Mouse (Mus musculus) liver, adult (tissue): ENCODE data around the gene Shank2.

Experiments used
- GATA4 ChIP-seq: IDR thresholded peaks from 2 replicates; pipeline ENCODE4 v1.6.1; 2014; ENCODE audit warnings: mild to moderate bottlenecking, low read length; ENCODE audit not compliant: insufficient replicate concordance

Shank2 gene

DNA sequence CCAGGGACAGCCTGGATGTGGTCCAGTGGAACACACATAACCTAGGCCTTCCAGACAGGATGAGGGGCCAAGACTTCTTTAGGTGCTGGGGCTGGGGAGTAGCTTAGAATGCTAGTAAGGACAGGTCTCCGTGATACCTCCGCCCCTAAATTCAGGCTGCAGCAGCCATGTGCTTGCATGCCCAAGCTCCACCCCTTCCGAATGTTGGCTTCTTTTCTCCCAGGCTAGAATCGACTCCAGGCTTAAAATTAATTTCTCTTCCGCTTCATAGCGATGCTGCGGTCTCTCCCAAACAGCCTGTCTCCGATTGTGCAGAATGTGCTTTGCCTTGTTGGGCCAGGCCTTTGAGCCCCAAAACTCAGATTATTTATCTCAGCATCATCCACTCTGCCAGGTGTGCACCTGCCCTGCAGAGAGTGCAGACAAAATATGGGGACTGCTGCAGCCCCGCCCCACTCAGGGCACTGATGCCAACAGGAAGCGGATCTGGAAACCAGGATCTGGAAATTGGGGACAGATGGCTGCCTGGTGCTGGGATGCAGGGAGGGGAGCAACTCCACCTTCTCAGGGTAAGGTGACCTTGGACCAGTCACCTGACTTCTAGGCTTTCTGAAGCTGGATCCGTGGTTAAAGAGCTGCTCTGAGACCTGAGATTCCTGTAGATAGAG is 312.8 kb downstream of the Shank2 start:
- no peak for TF ChIP-seq GATA4

DNA sequence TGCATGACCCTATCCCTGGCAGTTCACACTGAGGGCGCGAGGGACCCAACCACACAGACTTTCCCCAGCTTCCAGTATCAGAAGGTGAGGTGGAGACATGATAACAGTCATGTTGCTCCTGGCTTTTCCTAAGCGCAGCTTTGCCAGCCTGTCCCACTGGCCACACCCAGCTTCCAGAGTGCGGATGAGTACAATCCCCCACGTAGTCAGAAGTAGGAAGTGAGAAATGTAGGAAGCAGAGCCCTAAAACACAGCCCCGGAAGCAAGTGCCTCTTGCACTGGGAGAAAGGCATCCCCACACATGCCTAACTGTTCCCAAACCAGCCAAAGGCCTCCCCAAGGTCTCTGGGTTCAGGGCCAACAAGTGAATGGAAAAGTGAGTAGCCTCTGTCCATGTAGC is 314.5 kb downstream of the Shank2 start:
- no peak for TF ChIP-seq GATA4

DNA sequence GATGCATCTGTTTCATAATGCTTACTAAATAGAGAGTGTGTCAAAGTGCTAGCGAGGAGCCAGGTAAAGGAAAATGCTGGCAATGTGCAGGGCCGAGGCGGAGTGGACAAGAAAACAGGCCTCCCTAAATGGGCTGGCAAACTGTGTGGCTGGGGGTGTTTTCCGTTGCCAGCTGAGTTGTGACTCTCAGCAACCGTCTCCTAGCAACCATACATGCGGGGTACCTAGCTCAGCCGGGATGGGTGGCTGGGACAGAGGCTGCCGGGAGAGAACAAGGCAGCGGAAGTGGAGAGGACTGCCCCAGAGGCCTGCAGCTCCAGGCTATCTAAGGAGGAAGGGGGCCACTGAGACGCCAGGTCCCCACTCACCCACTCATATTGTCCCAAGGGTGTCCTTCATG is 315.1 kb downstream of the Shank2 start:
- TF ChIP-seq GATA4: no peak

DNA sequence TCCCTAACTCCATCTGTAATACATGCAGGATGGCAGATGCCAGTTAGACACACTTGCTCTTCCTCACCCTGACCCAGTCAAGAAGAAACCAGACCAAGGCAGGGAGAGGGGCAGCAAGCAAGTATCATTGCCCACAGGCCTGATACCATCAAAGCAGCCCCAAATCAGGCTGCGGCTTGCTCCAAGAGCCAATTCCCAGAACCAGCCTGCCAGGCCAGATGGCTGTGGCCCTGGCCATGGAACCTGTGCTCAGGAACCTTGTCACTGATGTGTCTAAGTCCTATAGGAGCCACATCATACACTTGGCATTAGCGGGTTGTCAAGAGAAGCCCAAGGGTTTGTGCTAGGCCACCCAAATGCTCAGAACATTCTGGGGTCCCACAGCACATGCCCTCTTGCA is 322.3 kb downstream of the Shank2 start:
- no peak for TF ChIP-seq GATA4

DNA sequence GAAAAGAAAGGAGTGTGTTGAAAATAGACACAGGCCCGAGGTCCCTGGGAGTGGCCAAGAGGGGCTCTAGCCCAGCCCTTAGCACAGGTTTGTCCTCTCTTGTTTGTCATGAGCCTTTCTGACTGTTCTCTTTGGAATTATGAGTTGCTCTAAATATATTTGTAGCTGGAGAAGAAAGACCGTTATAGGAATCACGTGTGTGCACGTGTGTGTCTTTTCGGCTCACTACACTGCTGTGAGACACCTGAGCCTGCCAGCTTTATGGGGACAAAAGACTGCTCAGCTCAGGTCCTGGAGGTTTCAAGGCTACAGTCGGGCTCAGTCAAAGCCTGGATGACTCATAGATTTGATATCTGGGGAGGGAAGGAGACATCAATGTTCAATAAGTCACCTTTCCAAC is 323.1 kb downstream of the Shank2 start:
- no peak for TF ChIP-seq GATA4

DNA sequence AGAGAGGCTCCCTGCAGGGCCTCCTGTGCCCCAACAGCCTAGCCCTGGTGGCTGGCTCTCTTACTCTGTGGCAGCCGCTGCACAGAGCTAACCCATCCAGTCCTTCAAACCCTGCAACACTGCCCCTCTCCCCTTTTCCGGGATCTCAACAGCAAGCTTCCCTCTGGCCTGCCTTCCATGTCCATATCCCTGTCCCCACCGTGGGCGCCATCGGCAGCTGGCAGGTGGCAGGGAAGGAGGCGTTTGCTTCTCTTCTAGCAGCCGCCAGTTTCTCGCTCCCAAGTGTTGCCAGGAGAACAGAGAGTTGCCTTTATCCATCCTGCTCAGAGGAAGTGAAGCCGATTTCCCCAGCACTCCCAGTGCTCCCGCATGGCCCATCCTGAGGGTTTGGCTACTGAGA is 323.9 kb downstream of the Shank2 start:
- no peak for TF ChIP-seq GATA4

DNA sequence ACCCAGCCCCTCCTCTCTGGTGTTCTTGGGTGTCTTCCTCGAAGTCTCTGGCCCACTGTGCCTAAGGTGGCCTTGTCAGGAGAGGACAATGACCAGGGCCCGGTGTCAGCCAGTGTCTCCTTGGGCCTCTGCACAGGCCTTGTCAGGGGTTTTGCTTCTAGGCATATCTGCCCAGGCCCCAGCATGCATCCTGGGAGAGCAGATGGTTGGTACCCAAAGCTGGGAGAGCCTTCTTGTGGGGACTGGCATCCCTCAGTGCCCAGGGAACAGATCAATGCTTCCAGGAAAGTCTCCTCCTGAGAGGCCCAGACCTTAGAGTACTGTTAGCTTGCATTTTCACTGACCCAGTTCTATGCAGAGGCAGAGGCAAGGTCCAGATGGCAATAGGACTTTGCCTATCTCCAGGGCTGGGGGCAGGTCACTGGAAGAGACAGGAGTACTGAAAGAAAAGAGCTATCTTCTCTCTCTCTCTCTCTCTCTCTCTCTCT is 327.7 kb downstream of the Shank2 start:
- TF ChIP-seq GATA4: no peak

DNA sequence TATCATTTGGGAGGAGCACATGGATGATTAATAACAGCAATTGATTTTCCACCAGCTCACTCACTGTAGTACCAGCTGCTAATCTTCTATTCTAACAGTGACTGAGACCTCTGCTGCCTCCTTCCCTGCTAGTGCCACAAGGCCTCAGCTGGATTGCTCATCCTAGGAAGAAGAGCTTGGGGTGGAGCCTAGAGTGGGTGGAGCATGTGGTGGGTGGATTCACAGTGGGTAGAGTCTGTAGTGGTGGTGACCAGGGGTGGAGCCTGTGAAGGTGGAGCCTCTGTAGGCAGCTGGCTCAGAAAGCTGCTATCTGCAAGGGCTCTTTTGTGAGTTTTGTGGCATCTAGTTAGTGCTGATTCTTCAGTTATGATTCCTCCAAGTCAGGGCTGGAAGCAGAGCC is 334.9 kb downstream of the Shank2 start:
- TF ChIP-seq GATA4: no peak

DNA sequence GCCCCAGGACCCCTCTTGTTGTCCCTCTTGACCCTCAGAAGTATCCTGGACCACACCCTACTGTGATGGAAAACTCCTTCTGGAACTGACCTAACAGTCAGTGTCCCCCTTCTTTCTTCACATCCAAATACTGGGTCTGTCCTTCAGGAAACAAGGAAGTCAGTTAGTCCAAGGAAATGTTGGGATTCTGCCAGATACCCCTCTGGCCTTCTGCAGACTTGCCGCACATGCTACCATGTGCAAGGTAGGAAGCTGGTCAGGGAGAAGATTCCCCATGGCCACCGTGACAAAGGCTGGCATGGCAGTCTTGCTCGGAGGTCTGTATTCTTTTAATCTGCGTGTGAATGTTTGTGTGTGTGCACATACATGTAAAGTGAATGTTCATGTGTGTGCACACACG is 337.0 kb downstream of the Shank2 start:
- no peak for TF ChIP-seq GATA4

DNA sequence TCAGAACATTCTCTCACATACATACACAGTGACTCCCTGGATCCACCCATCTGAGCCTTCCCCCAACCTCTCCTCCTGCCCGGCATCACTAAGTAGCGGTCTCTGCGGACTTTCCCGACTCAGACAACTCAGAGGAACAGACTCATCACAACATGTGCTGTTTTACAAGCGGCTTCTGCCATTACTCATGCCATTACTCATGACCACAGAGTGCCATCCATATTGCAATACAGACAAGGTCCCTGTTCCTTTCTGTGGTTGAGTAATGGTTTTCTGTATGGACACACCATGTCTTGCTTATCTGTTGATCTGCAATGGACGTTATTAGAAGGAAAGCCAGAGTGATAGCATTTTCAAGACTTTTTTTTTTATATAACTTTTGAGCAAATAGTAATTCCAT is 338.6 kb downstream of the Shank2 start:
- TF ChIP-seq GATA4: no peak

DNA sequence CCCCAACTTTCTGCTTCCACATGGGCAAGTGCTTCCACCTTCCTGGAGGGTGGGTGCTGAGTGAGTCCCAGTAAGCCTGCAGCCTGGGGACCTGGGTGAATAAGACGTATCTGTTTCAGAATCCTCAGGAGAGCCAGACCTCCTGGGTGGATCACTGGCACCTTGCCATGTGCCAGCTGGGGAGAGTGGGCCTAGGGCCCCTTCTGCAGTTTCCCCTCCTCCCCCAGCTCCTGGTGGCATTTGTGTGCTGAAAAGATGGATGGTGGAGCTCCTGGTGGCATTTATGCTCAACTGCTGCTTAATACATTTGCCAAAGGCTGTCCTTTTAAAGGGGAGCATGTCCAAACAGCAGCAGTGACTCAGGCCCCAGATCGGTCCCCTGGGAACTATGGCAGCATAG is 364.4 kb downstream of the Shank2 start:
- TF ChIP-seq GATA4: no peak

DNA sequence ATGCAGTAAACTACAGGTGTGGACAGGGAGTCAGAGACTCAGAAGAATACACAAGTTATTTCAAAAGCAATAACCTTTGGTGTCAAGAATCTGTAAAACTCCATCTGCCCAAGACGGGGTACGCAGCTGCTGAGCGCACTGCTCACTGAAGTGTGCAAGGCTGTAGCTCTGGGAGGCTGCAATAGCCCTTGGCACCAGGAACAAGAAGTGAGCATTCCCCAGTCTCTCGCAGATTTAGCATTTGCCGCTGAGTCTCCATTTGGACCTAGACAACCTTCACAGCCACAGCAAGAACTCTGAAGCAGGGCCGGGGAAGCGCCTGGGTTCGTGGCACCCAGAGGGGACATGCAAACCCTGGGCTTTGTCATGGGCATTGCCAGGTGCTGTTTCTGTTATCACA is 371.3 kb downstream of the Shank2 start:
- TF ChIP-seq GATA4: no peak

DNA sequence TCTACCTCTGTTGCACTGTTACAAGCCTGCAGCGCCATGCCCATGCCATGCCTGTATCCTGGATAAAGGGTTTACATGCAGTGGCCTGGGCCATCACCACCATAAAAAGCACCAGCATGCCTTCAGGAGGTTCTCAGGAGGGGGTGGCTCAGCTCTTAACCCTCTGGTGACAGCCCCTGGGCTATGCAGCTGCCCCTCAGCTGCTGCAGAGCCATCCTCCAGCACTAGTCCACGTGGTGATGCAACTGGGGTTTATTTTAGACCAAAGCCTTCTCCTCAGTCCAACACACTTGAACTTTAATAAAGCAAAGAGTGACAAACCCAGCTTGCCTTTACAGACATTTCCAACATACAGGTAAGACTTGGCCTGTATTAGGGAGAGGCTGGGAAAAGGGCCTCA is 373.8 kb downstream of the Shank2 start:
- no peak for TF ChIP-seq GATA4

DNA sequence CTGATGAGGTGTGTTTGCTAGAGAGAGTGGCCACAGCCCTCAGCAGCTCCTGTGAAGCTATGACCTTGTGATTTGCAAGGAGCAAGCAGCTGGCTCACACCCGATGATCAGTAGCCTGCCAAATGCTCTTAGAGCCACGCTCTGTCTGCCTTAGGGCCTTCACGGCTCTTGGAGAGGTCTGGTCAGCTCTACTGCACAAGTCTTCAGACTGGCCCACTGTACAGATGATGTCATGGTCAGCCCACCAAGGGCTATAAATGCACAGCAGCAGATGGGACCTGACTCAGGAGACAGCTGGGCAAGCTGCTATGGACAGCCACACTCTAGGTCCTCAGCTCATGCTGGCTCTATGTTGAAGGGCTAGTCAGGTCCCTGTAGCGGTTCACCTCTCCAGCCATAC is 376.5 kb downstream of the Shank2 start:
- no peak for TF ChIP-seq GATA4

DNA sequence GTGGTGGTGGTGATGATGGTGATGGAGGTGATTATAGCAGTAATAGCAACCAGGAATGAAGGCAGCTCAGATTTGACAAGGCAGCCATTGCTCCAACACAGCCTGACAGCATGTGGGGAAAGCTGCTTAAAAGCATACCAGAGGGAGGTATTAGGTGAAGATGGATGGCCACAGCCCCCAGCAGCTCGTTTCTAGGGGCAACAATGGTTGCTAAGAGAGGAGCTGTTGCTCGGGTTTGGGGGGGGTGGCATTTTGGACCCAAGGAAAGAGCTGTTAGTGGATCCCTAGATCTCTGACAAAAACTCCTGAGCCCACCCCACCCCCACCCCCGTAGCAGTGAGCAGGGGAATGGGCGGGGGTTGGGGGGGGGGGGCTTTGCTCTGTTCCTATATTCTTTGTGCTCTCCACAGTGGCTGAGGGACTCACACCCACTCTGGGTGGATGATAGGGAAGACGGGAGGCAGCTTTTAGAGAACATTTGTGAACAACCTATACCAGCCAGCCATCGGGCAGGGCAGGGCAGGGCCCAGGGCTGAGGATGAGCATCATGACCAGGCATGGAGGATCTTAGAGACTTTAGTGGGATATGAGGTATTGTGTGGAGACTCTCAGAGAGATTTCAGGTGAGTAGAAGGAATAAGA is 377.6 kb downstream of the Shank2 start:
- TF ChIP-seq GATA4: no peak

DNA sequence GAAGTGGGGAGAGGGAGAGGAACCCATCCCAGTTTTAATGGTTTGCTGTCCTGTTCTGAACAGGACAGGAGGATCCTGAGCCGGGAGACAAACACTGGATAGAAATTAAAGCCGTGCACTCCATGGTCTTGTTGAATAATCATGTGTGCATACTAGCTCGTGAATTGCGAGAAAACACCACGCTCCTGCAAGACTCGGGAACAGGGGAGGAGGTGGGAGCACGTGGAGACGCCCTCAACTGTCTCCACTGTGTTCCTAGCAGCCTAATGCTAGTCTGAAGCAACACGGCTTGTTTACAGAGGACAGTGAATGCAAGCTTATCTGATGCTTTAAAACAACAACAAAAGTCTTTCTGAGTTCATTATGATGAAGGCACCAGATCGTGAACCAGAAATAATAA is 379.9 kb downstream of the Shank2 start:
- TF ChIP-seq GATA4: no peak

DNA sequence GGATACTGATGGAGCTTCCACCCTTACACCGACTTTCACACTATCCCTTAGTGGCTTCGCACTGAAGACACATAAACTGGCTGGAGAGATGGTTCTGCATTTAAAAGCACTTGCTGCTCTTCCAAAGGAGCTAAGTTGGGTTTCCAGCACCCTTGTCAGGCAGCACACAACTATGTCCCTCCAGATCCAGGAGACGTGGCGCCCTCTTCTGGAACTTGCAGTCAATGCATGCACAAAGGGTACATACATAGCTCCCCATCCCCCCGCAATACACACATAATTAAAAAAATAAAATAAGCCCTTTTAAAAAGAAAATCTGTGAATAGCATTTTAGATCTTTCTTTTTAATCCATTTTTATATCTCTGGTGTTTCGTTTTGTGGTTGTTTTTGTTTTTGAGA is 385.8 kb downstream of the Shank2 start:
- TF ChIP-seq GATA4: no peak
